Mouse (Mus musculus): ENCODE measurements around the gene Asxl2.
A peak's percentile ranks its signal among the peaks of the same experiment; 100 is the strongest.
"Not testable (repeated sequence)": the region's sequence is repeated elsewhere in the genome, so short reads cannot be mapped to it uniquely, and the experiment has no call there.

Gene Asxl2

DNA sequence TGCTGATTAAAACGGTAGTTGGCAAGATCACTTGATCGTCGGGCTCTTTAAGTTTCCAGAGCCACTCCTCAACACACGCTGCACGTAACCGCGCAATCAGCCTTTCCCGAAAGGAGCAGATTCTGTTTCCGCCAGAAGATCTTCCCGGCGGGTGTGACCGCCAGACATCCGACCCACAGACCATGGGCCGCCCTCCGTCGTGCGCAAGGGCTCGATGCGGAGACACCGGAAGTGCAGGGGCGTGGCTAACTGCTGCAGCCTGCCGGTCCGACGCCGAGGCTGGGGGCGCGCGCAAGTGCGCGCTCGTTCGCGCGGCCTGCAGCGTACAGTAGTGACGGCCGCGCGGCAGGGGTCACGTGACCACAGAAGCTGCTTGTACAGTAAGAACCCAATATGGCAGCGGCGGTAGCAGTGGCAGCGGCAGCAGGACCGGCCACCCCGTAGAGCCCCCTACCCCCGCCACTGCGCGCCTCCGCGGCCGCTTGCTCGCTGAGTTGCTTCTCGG, at the start of gene Asxl2:
Gene Asxl2, plus strand, starts transcription at position 328 of the 505 bp plus-strand sequence.
- DNase-seq = peak; percentile 100

DNA sequence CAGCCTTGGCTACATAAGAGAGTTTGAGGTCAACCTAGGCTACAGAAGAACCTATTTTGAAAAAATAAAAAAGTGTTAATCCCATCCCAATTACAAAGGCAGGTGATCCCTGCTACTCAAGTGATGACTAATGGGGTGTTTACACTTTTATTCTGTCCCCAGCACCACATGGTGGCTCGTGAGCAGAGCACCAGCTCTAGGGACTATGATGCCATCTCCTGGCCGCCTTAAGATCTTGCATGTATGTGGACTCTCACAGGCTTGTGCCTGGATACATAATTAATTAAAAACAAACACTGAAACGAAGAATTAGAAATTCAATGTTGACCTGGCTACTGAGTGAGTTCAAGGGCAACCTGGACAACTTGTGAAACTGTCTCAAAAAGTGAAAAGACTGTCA, 49.5 kb upstream of the Asxl2 start:
- no peak for DNase-seq

DNA sequence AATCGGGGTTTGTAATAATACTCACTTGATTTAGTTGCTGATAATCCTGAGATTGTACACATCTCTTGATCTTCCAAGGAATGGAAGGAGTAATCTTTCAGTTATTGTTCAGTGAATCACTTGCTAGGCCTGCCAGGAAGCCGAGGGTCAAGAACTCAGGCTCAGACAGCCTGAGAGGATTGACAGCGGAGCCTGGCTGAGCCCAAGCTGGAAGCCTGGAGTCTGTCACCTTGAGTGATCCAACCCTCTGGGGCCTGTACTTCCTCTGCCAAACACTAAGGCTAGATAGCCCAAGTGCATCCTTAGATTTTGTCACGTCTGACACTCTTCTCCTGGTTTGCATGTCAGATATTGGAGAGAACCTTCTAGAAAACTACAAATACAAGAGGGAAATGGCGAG, 48.9 kb upstream of the Asxl2 start:
- DNase-seq = no peak

DNA sequence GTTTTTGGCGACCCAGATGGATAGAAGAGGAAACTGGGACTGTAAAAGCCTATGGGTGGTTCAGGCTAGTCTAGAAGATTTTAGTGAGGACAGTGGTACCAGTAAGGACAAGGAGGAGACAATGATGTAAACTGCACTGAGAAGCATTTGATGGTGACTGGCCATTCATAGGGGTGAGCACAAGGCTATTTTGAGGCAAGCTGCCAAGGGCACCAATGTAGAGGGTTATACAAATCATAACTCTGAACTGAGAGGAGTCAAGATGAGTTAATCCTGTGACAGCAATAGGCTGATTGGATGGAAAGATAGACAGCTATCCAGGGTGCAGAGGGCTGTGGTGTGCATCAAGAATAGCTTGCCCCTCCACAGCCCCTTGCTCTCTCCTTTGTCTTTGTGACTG, 41.8 kb upstream of the Asxl2 start:
- DNase-seq = no peak

DNA sequence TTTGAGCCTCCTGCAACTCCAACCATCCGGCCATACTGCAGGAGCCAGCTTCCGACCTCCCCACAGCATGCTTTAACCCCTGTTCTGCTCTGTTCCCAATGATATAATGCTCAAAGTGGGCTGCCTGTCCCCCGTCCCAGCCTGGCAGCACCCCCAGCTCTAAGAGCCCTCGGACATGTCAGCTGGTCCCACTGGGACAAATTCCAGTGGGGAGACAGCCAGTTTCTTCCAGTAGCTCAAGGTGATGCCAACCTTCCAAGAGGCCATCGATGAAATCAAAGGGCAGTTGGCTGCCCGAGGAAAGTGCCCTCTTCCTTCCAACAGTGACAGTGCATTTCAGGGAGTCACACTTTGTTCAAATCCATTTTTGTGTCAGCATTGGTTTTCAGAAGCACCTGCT, 41.4 kb upstream of the Asxl2 start:
- no peak for DNase-seq

DNA sequence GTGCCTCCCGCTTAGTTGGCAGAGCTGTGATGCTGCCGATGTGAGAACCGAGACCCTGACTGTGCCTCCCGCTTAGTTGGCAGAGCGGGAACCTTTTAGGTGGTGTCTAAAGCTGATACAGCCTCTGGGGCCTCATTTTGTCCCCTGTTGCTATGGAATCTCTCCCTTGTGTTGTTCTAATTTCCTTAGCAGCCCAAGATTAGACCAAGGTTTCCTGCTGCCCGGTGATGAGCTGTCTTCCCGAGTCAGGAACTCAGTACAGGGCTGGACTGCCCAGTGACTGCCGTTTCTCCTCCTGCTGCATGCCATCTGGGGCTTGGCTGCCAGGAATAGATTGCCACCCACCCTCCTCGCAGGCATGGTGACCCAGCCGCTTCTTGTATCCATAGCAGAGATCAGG, 40.7 kb upstream of the Asxl2 start:
- DNase-seq = peak; percentile 55

DNA sequence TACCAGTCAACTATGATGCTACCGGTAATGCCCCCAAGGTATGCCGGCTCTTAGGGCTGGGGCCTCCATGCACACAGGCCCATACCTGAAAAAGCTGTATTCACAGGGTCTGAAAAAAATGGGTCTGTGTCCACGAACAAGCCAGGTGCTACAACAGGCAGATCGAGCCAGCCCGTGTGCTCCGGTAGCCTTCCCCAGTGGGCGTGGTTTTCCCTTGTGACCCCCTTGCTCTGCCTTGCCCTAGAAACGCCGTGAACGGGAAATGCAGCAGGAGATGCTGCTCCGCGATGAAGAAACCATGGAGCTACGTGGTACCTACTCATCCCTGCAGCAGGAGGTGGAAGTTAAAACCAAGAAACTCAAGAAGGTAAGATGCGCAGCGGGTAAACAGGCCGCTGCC, 38.8 kb upstream of the Asxl2 start:
- DNase-seq = no peak

DNA sequence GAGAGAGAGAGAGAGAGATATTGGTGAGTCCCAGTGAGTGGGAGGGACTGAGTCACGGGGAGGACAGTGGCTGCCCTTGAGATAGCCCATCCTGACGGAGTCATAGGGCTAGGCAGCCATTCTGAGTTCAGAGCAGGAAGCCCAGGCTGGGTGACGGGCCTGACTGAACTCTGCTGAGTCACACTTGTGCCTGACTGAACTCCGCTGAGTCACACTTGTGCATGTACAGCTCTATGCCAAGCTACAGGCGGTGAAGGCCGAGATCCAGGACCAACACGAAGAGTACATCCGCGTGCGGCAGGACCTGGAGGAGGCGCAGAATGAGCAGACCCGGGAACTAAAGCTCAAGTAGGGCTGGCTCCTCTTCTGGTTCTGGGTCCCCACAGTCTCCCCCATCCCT, 37.3 kb upstream of the Asxl2 start:
- DNase-seq = peak; percentile 64

DNA sequence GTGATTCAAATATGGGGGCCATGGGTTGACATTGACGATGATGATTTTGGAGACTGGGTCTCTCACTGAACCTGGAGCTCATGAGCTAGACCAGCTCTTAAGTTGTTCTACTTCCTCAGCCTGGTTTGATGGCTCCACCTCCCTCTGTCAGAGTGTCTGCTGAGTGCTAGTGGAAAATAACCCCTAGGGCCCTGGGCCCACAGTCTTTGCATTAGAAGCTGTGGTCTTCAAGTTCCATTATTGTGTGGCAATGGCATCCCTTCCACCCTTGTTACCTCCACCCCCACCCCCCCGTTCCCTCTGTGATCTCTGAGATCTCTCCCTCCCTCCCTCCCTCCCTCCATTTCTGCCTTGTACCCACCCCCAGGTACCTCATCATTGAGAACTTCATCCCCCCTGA, 36.6 kb upstream of the Asxl2 start:
- no peak for DNase-seq

DNA sequence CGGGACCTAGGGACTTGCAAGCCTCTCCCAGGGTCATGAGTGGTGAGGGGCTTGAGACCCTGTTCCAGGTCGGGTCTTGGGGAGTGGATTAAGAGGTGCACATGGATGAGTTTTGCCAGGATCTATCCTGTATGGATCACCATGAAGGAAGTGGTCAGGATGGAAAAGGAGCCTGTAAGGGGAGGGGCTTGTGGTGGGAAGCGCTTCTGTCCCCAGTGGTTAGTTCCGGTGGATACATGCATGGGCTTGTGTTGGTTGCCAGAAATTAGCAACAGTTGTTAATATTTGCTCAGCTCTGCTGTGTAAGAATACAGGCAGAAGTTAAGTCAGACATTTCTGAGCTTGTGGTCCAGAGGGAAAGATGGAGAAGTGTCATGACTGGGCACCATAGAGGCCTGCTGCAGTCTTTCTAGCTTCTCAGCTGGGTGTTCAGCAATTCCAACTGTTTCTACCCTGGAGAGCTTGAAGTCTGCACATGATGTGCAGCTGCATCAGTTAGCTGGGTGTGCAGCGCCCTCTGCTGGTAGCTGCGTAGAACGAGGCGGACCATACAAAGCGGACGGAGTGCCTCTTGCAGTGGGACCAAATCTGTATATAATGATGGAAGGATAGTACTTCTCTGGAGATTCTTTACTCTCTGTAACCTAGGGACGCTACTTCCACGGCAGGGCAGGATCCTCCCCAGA, 35.9 kb upstream of the Asxl2 start:
- peak; percentile 78 for DNase-seq

DNA sequence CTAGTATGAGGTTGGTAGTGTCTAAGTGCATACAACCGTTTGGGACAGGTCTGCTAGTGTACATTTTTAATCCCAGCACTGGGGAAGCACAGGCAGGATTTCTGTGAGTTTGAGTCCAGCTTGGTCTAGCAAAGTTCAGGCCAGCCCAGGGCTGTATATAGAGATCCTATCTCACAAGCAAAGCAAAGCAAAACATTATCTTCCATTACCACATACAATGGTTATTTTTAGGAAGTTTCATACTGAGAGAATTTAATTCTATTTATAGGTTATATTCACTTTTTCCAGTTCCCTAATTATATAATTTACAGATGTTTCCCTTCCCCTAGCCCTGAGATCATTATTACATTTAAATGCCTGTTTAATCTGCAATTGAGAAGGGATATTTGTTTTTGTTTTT, 35.4 kb upstream of the Asxl2 start:
- no peak for DNase-seq

DNA sequence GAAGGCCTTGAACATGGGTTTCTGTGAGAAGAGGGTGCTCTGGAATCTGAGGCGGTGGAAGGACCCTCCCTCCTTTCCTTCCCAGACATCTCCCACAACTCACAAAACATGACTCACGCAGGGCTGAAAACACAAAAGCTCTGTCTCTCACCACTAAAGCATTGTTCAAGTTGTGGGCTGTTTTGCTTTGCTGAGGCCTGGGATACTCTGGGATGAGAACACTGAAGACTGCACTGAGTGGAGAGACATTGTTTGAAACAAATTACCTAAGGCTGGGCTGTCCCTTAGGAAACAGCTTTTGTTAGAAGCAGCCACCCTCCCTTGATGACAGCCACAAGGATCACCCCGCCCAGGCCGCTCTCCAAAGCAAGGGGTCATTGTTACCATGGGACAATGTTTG, 33.5 kb upstream of the Asxl2 start:
- no peak for DNase-seq

DNA sequence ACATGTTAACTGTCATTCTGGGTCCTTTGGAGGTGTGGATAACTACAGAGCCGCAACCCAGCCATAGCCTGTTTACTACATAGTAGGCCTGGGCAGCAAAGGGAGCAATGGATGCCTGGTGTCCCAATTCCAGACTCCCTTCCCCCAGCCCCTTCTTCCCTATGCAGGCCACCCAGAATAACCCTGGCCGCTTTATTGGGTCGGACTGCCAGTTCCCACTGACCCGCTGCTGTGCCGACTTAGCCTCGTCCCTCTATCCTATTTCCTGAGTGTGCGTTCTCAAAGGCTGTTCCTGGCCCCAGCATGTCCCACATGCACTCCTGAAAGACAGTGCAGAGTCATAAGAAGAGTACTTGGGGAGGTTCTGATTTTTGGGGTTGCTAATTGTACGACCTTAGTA, 29.7 kb upstream of the Asxl2 start:
- DNase-seq = no peak

DNA sequence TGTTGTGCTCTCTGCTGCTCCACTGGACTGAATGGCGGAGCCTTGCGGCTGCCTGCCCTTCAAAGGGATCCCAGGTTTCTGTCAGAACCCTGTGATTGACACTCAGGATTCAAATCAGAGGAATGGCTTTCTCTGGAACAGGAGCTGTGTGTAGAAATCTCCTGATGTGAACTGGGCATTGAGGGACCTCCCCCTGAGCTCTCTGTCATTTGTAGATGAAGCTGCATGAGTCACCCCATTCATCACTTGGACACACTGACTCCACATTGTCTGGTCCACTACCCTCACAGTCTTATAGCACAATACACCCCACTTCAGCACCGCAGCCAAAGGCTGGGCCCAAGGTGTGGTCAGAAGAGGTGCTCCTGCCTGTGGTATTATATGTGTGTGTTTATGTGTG, 21.0 kb upstream of the Asxl2 start:
- not testable (repeated sequence) for DNase-seq

DNA sequence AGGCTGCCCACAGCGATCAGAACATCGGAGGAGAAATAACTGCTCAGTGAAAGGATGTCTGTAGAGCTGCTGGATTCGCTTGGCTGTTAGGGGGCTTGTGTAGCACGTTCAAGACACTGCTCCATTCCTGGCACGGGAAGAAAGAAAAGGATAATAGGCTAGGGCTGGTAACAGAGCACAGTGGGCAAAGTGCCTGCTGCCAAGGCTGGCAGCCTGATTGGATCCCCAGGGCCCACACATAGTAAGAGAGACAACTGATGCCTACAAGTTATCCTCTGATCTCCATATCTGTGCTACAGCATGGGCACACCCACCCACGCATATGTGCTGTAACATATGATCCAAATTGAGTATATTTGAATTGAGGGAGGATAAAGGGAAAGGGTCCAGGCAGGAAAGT, 20.1 kb upstream of the Asxl2 start:
- DNase-seq = no peak

DNA sequence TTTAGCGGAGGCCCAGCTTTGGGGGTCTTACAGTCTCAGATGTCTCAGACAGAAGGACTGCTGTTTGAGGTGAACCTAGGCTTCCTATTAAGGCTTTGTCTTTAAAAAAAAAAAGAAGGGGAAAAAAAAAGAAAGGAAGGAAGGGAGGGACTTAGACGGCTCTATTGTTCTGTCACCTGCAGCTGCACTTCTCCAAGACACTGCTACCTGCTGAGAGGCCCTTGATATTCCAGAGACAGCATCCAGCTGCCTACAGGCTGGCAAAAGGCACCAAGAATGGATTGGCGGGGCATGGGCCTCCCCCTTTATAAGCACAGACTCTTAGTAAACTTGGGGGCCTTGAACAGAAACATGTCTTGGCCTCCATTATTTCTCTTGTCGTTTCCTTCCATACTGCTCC, 11.7 kb upstream of the Asxl2 start:
- DNase-seq = no peak

DNA sequence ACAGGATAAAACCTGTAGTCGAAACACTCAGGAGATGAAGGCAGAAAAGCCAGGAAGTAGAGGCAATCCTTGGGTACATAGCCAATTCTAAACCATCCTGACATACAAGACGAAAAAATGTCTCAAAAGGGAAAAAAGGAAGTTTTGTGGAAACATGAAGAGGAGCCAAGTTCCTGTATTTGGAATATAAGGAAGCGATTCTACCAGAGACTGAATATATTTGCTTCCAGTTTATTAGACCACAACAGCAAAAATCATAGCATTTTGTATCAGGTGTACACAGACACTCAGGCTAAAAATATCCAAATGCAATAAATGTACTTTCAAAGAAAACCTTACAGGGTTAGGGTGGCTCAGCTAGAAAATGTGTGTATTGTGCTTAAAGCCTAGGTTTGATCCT, 7.9 kb upstream of the Asxl2 start:
- no peak for DNase-seq

DNA sequence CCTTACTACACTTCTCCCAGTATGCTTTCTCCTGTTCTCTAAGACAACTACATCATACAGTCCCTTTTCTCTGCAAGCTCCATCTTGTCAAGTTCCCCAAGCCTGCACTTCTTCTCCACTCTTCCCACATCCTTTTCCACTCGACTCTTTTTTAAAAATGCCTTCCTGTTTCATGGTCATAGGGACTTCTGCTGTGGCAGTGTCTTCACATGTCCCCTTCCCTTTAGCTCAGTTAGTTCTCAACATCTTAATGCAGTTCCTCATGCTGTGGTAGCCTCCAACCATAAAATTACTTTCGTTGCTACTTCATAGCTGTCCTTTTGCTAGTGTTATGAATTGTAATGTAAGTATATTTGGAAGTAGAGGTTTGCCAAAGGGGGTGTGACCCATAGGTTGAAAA, 6.1 kb upstream of the Asxl2 start:
- DNase-seq = no peak

DNA sequence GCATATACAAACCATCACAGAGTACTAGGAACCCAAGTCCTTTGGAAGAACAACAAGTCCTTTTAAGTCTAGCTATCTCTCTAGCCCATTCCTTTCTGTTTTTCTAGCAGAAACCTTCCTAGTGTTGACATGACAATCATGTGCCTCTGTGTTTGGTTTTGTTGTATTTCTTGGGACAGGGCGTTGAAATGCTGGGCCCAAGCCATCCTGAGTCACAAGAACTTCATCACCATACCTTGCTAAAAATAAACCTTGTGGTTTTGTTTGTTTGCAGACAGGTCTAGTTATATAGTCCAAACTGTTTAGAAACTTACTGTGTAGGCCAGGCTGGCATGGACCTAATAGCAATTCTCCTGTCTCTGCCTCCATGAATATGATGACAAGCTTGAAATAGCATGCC, 3.9 kb upstream of the Asxl2 start:
- DNase-seq = no peak

DNA sequence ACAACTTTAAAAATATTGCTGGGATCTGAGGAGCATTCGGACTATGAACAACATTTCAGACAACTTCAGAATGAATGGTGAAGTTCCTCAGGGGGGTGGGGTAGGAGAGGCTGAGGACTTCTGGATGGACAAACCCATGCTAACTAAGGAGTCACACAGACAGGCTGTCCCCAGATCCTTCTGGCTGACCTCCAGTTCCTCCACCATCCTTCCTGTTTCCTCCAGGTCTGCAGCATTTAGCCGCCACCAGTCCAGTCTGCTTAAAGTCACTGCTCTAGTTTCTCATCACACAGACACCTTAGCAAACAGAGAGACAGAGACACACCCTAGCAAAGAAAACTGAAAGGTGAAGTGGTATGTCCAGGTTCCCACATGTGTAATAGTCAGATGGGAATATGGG, 2.5 kb upstream of the Asxl2 start:
- no peak for DNase-seq

DNA sequence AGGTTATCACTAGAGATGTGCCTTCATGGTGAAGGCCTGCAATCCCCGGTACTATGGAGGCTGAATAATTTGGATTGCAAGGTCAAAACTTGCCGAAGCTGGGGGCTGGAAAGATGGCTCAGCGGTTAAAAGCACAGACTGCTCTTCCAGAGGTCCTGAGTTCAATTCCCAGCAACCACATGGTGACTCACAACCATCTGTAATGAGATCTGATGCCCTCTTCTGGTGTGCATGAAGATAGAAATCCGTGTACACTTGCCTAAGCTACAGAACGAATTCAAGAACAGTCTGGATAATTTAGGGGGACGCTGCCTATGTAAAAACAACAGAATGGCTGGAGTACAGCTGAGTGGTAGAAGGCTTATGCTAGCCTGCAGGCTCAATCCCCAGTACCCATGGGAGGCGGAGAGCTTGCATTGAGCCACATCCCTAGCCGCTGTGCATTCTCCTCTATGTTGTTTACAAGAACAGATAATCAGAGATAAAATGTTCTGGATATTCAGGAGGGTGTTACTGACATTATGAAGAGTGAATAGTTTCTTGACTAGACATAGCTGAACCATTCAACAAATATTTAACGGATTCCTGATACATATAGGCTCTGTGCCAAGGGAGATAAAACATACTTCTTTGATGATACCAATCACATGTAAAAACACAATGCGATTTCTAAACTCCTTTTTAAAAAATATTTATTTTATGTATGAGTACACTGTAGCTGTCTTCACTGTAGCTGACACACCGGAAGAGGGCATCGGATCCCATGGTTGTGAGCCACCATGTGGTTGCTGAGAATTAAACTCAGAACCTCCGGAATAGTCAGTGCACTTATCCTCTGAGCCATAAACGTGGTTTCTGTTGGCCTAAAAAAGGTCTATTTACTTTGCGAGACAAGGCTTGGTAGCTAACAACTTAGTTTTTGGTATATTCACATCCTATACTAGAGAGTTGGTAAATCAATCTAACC, 999 bp upstream of the Asxl2 start:
- DNase-seq = peak; percentile 47

DNA sequence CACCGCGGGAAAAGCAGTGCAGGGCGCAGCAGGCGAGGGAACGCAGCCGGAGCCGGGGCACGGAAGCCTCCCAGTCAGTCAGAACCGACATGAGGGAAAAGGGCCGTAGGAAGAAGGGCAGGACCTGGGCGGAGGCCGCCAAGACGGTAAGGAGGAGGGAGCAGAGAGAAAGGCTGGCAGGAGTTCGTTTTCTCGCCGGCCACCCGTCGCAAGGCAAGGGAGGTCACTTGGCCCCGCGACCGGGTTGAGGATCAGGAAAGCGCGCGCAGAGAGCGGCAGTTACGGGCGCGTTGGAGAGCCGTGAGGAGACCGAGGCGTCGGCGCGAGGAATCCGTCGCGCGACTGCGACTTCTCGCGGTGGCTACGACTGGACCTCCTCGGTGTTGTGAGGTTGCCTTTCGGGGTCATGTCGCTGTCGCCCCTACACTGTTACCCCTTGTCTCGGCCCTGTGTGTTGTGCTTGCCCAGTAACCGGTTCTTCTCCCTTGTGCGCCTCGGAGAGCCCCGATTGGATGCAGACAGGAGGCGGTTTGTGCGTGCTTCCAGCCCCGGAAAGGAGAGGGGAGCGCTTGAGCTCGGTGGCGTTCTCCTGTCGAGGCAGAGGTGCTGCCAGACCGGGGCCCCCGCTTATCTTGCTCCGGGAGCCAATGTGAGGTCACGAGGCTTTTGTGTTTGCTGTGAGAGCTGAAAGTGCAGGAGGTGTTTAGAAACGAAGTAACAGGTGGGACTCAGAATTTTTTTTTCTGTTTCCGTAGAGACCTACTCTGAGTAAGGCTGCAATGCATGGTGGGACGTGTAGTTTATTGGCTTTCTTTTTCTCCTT, 621 bp downstream of the Asxl2 start:
- DNase-seq = peak; percentile 67

Data from right cerebral cortex, adult 18-20 months (tissue).